Mouse (Mus musculus) heart, embryonic 14.5 days (tissue): ENCODE data around the gene Olfr1274-ps. TPM values are rescaled to one million over a fixed set of nuclear protein-coding genes. Genes with fewer than 3 reads are reported as not detected.
"Not testable (repeated sequence)": the region's sequence is repeated elsewhere in the genome, so short reads cannot be mapped to it uniquely, and the experiment has no call there.

ENCODE experiments used
- ATAC-seq: fragments of 200-750 bp; cut with Nextera tagmentation; 2 replicates; pipeline ENCODE4 v1.8.0; 2017; ENCODE audit warnings: low read depth, moderate TSS enrichment; ENCODE audit not compliant: insufficient number of reproducible peaks, insufficient read depth, low FRiP score
- H3K27ac ChIP-seq, 2 experiments: fragments of 200-500 bp in 1 of 2; fragments of 300-500 bp in 1 of 2; sonication (generic) in 1 of 2; replicated peaks in 1 of 2; 2 replicates each; pipeline ENCODE4 v1.5.1; 2012 to 2014; ENCODE audit warnings: low read depth in 2 of 2, low read length in 2 of 2, control low read depth in 1 of 2, mild to moderate bottlenecking in 1 of 2, mixed read lengths in 1 of 2; ENCODE audit not compliant: control insufficient read depth in 1 of 2, insufficient read depth in 1 of 2
- H3K27me3 ChIP-seq: fragments of 300-500 bp; sonication (generic); 2 replicates; pipeline ENCODE4 v1.6.1; 2014; ENCODE audit warnings: mild to moderate bottlenecking, low read length, control low read depth; ENCODE audit not compliant: control insufficient read depth, insufficient read depth
- H3K36me3 ChIP-seq: fragments of 300-500 bp; sonication (generic); 2 replicates; pipeline ENCODE4 v1.6.1; 2014; ENCODE audit warnings: mild to moderate bottlenecking, control low read depth, low read length, mixed read lengths; ENCODE audit not compliant: control insufficient read depth, insufficient read depth
- H3K4me1 ChIP-seq, 2 experiments: fragments of 200-500 bp in 1 of 2; fragments of 300-500 bp in 1 of 2; sonication (generic) in 1 of 2; 2 replicates each; pipeline ENCODE4 v1.6.1; 2012 to 2014; ENCODE audit warnings: low read length in 2 of 2, control low read depth in 1 of 2, mixed read lengths in 1 of 2; ENCODE audit not compliant: control insufficient read depth in 2 of 2, insufficient read depth in 2 of 2
- H3K4me2 ChIP-seq: fragments of 300-500 bp; sonication (generic); 2 replicates; pipeline ENCODE4 v1.6.1; 2014; ENCODE audit warnings: mild to moderate bottlenecking, low read length
- H3K4me3 ChIP-seq, 2 experiments: fragments of 200-500 bp in 1 of 2; fragments of 300-500 bp in 1 of 2; sonication (generic) in 1 of 2; 2 replicates each; pipeline ENCODE4 v1.5.1; 2012 to 2014; ENCODE audit warnings: low read length in 2 of 2, mild to moderate bottlenecking in 2 of 2, control low read depth in 1 of 2, low read depth in 1 of 2, moderate library complexity in 1 of 2; ENCODE audit not compliant: control insufficient read depth in 1 of 2, insufficient read depth in 1 of 2
- H3K9ac ChIP-seq: fragments of 300-500 bp; sonication (generic); 2 replicates; pipeline ENCODE4 v1.6.1; 2014; ENCODE audit warnings: mild to moderate bottlenecking, low read length
- H3K9me3 ChIP-seq: fragments of 300-500 bp; sonication (generic); 2 replicates; pipeline ENCODE4 v1.6.1; 2016; ENCODE audit warnings: low read length, control low read depth; ENCODE audit not compliant: control insufficient read depth
- WGBS: fragments of 180-500 bp; shearing (Covaris S2); extraction: QIAGEN DNeasy Blood & Tissue Kit; methylation state at CpG from one replicate; pipeline ENCODE4 v1.1.7; 2014; 5-methylcytosine and 5-hydroxymethylcytosine counted together
- polyA plus RNA-seq: library from polyadenylated mRNA; unstranded; fragments of >200 nt; fragmentation: Nextera tagmentation; extraction: Ambion mirVana; gene quantifications from 2 replicates; pipeline ENCODE4 v1.2.1, GENCODE M21; 2014

Gene Olfr1274-ps
- polyA plus RNA-seq, result not detected in 2 replicates

DNA sequence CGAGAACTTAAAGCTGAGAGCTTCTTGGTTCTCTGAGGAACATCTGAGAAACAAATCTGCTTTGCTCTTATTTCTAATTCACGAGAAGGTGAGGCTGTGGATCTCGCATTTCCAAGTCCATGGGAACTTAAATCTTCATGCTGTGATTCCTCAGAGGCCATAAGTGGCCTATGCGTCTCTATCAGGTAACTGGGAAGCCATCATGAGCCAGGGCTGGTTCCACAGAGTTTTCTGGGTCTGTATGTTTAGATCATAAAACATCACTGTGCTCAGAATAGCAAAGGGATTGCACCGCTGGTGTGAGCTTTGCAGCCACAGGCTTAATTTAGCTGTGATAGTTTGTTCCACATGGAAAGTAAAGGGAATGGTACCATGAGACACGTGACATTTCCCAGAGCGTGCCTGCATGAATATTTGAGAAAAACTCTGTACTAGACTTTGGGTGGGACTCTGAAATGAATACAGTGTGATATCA is at the start of gene Olfr1274-ps:
Olfr1274-ps (plus strand) TSS at position 51 of the 475 bp plus-strand sequence.
- not testable (repeated sequence) for H3K27ac ChIP-seq, H3K9ac ChIP-seq, H3K9me3 ChIP-seq, H3K36me3 ChIP-seq, H3K4me1 ChIP-seq, ATAC-seq, H3K4me3 ChIP-seq, H3K27me3 ChIP-seq, H3K4me2 ChIP-seq
- 56% methylated on average over 5 of the region's 7 CpGs for WGBS

DNA sequence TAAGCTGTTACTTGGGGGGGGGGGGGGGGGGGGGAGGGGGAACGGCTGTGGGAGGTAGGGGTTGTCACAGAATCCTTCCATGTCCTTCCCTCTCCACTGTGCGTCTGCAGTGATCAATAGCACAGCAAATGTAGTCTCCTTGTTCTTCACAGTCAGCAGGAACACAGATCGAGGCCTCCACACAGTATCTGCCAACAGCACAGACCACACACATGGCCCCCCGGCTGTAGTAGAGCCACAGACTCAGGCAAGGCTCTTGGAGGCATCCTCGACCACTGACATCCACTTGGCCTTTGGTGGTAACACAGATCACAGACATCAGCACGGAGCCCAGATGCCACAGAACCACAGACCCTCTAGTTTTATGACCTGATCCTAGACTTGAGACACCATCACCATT is 47.4 kb upstream of the Olfr1274-ps start:
- not testable (repeated sequence) for H3K27me3 ChIP-seq, H3K9me3 ChIP-seq, H3K4me1 ChIP-seq, H3K36me3 ChIP-seq, H3K9ac ChIP-seq, H3K27ac ChIP-seq, H3K4me2 ChIP-seq, ATAC-seq, H3K4me3 ChIP-seq
- WGBS, result no CpG with 5 or more reads among the region's 6 CpGs

DNA sequence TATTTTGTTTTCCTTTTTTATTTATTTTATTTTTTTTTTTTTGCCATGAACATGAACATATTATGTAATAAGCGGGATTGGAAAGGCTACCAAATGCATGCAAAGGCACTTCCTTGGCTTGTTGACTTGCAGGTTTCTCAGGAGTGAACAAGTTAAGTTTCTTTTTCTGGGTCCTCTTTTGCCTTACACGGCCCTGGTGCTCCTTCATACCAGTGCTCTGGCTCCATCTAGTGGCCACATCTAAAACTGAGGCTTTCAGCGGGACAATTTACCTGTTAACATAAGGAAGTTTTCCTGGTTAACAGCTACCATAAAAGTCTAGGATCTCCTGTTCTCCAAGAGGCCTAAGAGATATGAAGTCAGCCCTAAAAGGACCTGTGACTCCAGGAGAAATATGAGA is 46.9 kb upstream of the Olfr1274-ps start:
- H3K9ac ChIP-seq, ATAC-seq, H3K27me3 ChIP-seq, H3K4me2 ChIP-seq, H3K36me3 ChIP-seq, H3K27ac ChIP-seq, H3K4me3 ChIP-seq, H3K4me1 ChIP-seq, H3K9me3 ChIP-seq: not testable (repeated sequence)
- WGBS, result no CpG with 5 or more reads among the region's 3 CpGs

- not testable (repeated sequence) for H3K9me3 ChIP-seq, ATAC-seq, H3K27ac ChIP-seq, H3K4me3 ChIP-seq, H3K4me1 ChIP-seq, H3K27me3 ChIP-seq, H3K4me2 ChIP-seq, H3K36me3 ChIP-seq, H3K9ac ChIP-seq
- WGBS, result no CpG with 5 or more reads among the region's 5 CpGs
Observed at GRCm38 (mm10) chr2:90359229-90359628, 39.3 kb upstream of the Olfr1274-ps start.

DNA sequence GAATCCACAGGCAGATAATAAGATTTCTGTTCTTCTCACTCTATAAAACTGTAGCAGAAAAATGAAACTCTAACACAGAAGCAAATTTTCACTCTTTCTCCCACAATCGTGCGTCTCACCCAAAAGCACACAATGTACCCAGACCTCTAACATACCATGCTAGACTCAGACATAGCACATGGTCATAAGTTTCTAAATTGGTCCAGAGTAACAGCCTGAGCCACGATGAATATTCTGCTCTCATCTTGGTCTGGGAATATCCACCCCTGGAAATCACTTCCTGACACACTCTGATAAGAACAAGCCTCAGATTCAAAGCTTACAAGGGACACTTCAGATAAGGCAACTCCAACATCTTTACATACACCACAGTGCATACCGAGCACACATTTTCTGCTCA is 38.3 kb upstream of the Olfr1274-ps start:
- not testable (repeated sequence) for ATAC-seq, H3K4me2 ChIP-seq, H3K4me3 ChIP-seq, H3K9me3 ChIP-seq, H3K27ac ChIP-seq, H3K4me1 ChIP-seq, H3K27me3 ChIP-seq, H3K36me3 ChIP-seq, H3K9ac ChIP-seq
- WGBS, result no CpG with 5 or more reads among the region's 4 CpGs

DNA sequence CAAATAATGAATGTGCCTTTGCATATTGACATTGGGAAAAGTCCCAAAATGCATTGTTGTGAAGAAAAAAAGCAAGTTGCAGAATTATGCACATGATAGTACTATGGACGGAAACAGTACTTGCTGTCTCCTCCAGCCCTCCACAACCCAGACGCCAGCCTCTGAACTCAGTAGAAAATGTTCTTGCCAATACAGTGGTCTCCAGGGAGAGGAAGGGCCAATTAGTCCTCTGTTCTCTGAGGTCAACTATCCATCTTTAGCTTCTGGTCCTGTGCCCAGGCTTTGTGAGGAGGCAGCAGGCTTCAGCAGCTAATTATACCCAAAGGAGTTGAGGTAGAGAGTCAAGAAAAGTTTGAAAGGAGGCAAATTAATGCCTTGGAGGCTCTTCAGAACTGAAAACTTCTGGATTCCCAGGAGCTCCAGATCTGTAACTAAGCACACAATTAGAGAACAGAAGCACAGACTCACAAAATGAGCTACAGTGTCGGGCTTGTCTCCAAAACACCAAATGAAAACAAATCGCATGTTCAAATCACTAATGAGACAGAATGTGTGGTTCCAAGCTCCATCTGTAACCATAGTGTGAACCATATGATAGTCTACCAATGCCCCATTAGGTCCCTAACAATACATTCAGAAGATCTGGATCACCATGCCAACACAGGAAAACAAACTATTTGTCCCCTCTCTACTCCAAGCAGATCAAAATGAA is 15.8 kb downstream of the Olfr1274-ps start:
- H3K27ac ChIP-seq, H3K27me3 ChIP-seq, ATAC-seq, H3K4me1 ChIP-seq, H3K4me2 ChIP-seq, H3K4me3 ChIP-seq, H3K9me3 ChIP-seq, H3K36me3 ChIP-seq, H3K9ac ChIP-seq: not testable (repeated sequence)
- WGBS, result 81% methylated on average over 4 of the region's 4 CpGs

DNA sequence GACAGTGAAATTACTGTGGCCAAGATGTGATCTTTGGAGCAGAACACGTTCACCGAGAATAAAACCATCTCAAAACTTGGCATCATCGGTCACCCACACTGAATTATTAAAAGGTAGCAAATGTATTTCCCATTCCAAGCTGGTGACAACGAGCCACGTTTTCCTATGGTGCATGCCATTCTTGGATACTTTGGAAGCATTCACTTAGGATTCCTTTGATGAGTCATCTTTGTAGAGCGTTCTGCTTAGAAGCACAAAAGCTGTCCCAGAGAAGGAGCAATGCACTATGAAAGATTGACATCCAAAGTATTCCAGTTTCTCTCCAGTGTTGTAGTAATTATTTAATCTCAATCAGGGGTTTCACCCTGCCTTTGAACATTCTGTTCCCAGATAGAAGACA is 23.8 kb downstream of the Olfr1274-ps start:
- H3K9me3 ChIP-seq, H3K9ac ChIP-seq, H3K27ac ChIP-seq, H3K4me2 ChIP-seq, ATAC-seq, H3K4me3 ChIP-seq, H3K4me1 ChIP-seq, H3K36me3 ChIP-seq, H3K27me3 ChIP-seq: not testable (repeated sequence)
- WGBS, result 72% methylated on average over 6 of the region's 6 CpGs

- not testable (repeated sequence) for H3K9ac ChIP-seq, H3K9me3 ChIP-seq, ATAC-seq, H3K4me1 ChIP-seq, H3K4me3 ChIP-seq, H3K36me3 ChIP-seq, H3K4me2 ChIP-seq, H3K27ac ChIP-seq, H3K27me3 ChIP-seq
- no CpG with 5 or more reads among the region's 4 CpGs for WGBS
Observed at GRCm38 (mm10) chr2:90424937-90425336, 26.5 kb downstream of the Olfr1274-ps start.
